ENCODE assay signal across 8 mouse cellular contexts in genomic region chr4:133752449-133753374, GRCm38 (mm10). TPM values are rescaled to one million over a fixed set of nuclear protein-coding genes. Genes with fewer than 3 reads are reported as not detected.
DNase-seq lines count a peak whose midpoint lies in the region; ATAC-seq lines count a peak whose summit lies in the region.

No protein-coding gene starts in this region.

- peaks cover 12% of the 10 kb centered on the region for H3K36me3 ChIP-seq in embryonic facial prominence, embryonic 13.5 days

- H3K4me1 ChIP-seq in embryonic facial prominence, embryonic 13.5 days, result peaks cover 51% of the 10 kb centered on the region

- ATAC-seq in embryonic facial prominence, embryonic 13.5 days (ENCODE audit: insufficient number of reproducible peaks, insufficient read depth, low FRiP score, low TSS enrichment, low read depth), result no peak
- no peak for ATAC-seq in inflammation-experienced regulatory T-cells, adult 6 months

- peak overlapping the region; percentile 88 for H3K4me2 ChIP-seq in embryonic facial prominence, embryonic 13.5 days

- peak; percentile 68 to 69 for DNase-seq in CD8-positive naive resting alpha-beta T cell, adult 2 months (ENCODE audit: low read depth in 2 of 2, low spot score in 2 of 2)
- peak; percentile 72 for DNase-seq in adrenal gland, adult 2 months
- peak; percentile 48 to 65 for DNase-seq in heart, postnatal 10 days
- DNase-seq in layer of hippocampus, adult 9-11 months, result peak; percentile 31
- peak; percentile 62 to 67 for DNase-seq in lung, postnatal 4 days
- peak; percentile 30 for DNase-seq in skeletal muscle tissue, adult 2 months (ENCODE audit: low read depth, low spot score)

- peak overlapping the region; percentile 100 for H3K4me3 ChIP-seq in embryonic facial prominence, embryonic 13.5 days

- no peaks in the 10 kb centered on the region for H3K27me3 ChIP-seq in embryonic facial prominence, embryonic 13.5 days

- peak overlapping the region; percentile 100 for H3K9ac ChIP-seq in embryonic facial prominence, embryonic 13.5 days

- no peaks in the 10 kb centered on the region for H3K9me3 ChIP-seq in embryonic facial prominence, embryonic 13.5 days

- H3K27ac ChIP-seq in embryonic facial prominence, embryonic 13.5 days, result peak overlapping the region; percentile 100

- intact Hi-C loops in heart, postnatal 10 days (cut with DNase I), result loop anchor here (5.0 kb wide), 1 partner anchor 65 kb away; no protein-coding TSS in a partner anchor

- WGBS in embryonic facial prominence, embryonic 13.5 days, result under 1% methylated on average over 80 of the region's 121 CpGs

RNA-seq across cellular contexts. Expression of gene Arid1a, which starts 3.9 kb away (rescaled TPM):
- 10 to 100 TPM; 45.9 to 48.6 TPM for total RNA-seq in adrenal gland, adult 2 months (2021)
- polyA plus RNA-seq in adrenal gland, adult 2 months (2012; rRNA removed), result 69.7 and 74.0 TPM in 2 replicates
- 36.0 and 36.4 TPM in 2 replicates for polyA plus RNA-seq in embryonic facial prominence, embryonic 13.5 days (2015; fragmentation: Nextera tagmentation; extraction: Ambion mirVana)
- total RNA-seq in heart, postnatal 10 days (2021), result 10 to 100 TPM; 55.3 to 61.9 TPM
- 10 to 100 TPM; 56.9 to 94.8 (median 76.7) TPM for polyA plus RNA-seq in inflammation-experienced regulatory T-cells, adult 6 months (2017; shearing (Covaris generic))
